Mouse (Mus musculus) limb, embryonic 11.5 days (tissue): ENCODE measurements at regions not wholly inside any gene's neighbourhood (a gene's known extent, or its start where the extent isn't known, plus 50 kb on each side); places are given as distances from the start of the nearest gene placed in this dataset.

Experiments used
- ATAC-seq: fragments of 200-750 bp; cut with Nextera tagmentation; 2 replicates; pipeline ENCODE4 v1.8.0; 2017; ENCODE audit warnings: low read depth; ENCODE audit not compliant: insufficient number of reproducible peaks, low FRiP score, low TSS enrichment
- DNase-seq: peaks from one replicate; pipeline ENCODE4 v3.0.0-alpha.2; 2015; ENCODE audit warnings: low spot score
- H3K27ac ChIP-seq: fragments of 300-500 bp; sonication (generic); replicated peaks from 2 replicates; pipeline ENCODE4 v1.5.1; 2014; ENCODE audit warnings: low read depth, mild to moderate bottlenecking, low read length
- H3K27me3 ChIP-seq: fragments of 300-500 bp; sonication (generic); 2 replicates; pipeline ENCODE4 v1.6.1; 2014; ENCODE audit warnings: mild to moderate bottlenecking, low read length, mixed read lengths; ENCODE audit not compliant: control insufficient read depth, insufficient read depth
- H3K36me3 ChIP-seq: fragments of 300-500 bp; sonication (generic); 2 replicates; pipeline ENCODE4 v1.6.1; 2014; ENCODE audit warnings: mild to moderate bottlenecking, low read length, moderate library complexity, mixed read lengths; ENCODE audit not compliant: control insufficient read depth, insufficient read depth
- H3K4me1 ChIP-seq: fragments of 300-500 bp; sonication (generic); 2 replicates; pipeline ENCODE4 v1.6.1; 2014; ENCODE audit warnings: low read length, mixed read lengths; ENCODE audit not compliant: control insufficient read depth, insufficient read depth
- H3K4me2 ChIP-seq: fragments of 300-500 bp; sonication (generic); 2 replicates; pipeline ENCODE4 v1.6.1; 2014; ENCODE audit warnings: low read depth, mild to moderate bottlenecking, moderate library complexity; ENCODE audit not compliant: severe bottlenecking
- H3K4me3 ChIP-seq: fragments of 300-500 bp; sonication (generic); 2 replicates; pipeline ENCODE4 v1.5.1; 2014; ENCODE audit warnings: low read depth, low read length
- H3K9ac ChIP-seq: fragments of 300-500 bp; sonication (generic); 2 replicates; pipeline ENCODE4 v1.6.1; 2014; ENCODE audit warnings: mild to moderate bottlenecking, low read length
- H3K9me3 ChIP-seq: fragments of 300-500 bp; sonication (generic); 2 replicates; pipeline ENCODE4 v1.6.1; 2016; ENCODE audit warnings: low read length; ENCODE audit not compliant: control insufficient read depth
- WGBS: fragments of 180-500 bp; shearing (Covaris S2); extraction: QIAGEN DNeasy Blood & Tissue Kit; methylation state at CpG from one replicate; pipeline ENCODE4 v1.1.7; 2014; 5-methylcytosine and 5-hydroxymethylcytosine counted together

GRCm38 (mm10) chr17:52308789-52309188 lies 293.7 kb upstream of the Kcnh8 start:
- 93% methylated on average over 5 of the region's 5 CpGs for WGBS
- H3K4me2 ChIP-seq = no peak overlapping the region
- H3K27ac ChIP-seq = no peak overlapping the region
- no peaks in the 10 kb centered on the region for H3K4me1 ChIP-seq
- DNase-seq = no peak
- no peaks in the 10 kb centered on the region for H3K36me3 ChIP-seq
- H3K4me3 ChIP-seq = no peak overlapping the region
- H3K9ac ChIP-seq = no peak overlapping the region
- ATAC-seq = no peak
- H3K9me3 ChIP-seq = no peaks in the 10 kb centered on the region
- H3K27me3 ChIP-seq = no peaks in the 10 kb centered on the region

DNA sequence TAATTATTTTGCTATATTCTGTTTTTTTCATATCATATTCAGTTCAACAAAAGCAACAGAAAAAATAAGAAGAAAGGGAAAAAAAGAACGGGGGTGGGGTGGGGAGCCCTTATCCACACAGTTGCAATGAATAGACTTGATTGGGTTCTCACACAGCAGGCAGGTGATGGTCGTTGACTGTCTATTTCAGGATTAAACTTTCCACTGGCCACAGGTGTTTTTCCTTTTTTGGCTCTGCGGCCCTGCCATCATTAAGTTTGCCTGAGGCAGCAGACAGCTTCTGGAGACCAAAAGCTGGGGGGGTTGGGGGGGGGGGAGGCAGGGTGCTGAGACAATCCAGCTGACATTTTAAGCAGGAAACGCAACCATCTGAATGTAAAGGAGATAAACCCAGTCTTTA lies 298.4 kb upstream of the Kcnh8 start:
- Histone ChIP-seq H3K27ac (no peak overlapping the region), H3K9me3 (no peaks in the 10 kb centered on the region), H3K4me3 (no peak overlapping the region), H3K4me1 (no peaks in the 10 kb centered on the region), H3K4me2 (no peak overlapping the region), H3K36me3 (no peaks in the 10 kb centered on the region), H3K9ac (no peak overlapping the region), H3K27me3 (no peaks in the 10 kb centered on the region)
- DNase-seq = peak; percentile 4
- 77% methylated on average over 4 of the region's 4 CpGs for WGBS
- ATAC-seq = no peak

DNA sequence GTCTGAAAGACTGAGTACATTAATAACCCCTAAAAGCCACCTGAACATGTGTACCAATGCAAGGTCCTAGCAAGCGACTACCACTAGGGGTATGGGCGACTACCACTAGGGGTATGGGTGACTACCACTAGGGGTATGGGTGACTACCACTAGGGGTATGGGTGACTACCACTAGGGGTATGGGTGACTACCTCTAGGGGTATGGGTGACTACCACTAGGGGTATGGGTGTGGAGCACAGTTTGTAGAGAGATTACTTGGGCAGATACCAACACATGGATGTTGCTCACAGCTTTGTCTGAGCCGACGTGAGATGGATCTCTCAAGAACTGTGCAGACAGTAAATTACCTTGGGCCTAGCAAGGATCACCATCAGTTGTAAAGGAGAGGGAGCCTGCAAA lies 299.2 kb upstream of the Kcnh8 start:
- Histone ChIP-seq H3K9me3 (no peaks in the 10 kb centered on the region), H3K27me3 (no peaks in the 10 kb centered on the region), H3K4me2 (no peak overlapping the region), H3K4me3 (no peak overlapping the region), H3K4me1 (no peaks in the 10 kb centered on the region), H3K27ac (no peak overlapping the region), H3K36me3 (no peaks in the 10 kb centered on the region), H3K9ac (no peak overlapping the region)
- DNase-seq (no peak), ATAC-seq (no peak)
- WGBS = 89% methylated on average over 4 of the region's 4 CpGs

- ATAC-seq (no peak), DNase-seq (no peak)
- Histone ChIP-seq H3K4me3 (no peak overlapping the region), H3K9me3 (no peaks in the 10 kb centered on the region), H3K27ac (no peak overlapping the region), H3K4me1 (no peaks in the 10 kb centered on the region), H3K36me3 (no peaks in the 10 kb centered on the region), H3K9ac (no peak overlapping the region), H3K4me2 (no peak overlapping the region), H3K27me3 (no peaks in the 10 kb centered on the region)
- 88% methylated on average over 4 of the region's 4 CpGs for WGBS
These were observed 302.7 kb upstream of the Kcnh8 start for GRCm38 (mm10) chr17:52299769-52300168.

GRCm38 (mm10) chr17:52285392-52285791 lies 317.1 kb upstream of the Kcnh8 start:
- H3K4me2 ChIP-seq = no peak overlapping the region
- no peaks in the 10 kb centered on the region for H3K9me3 ChIP-seq
- no peak for ATAC-seq
- no peaks in the 10 kb centered on the region for H3K36me3 ChIP-seq
- H3K27me3 ChIP-seq = no peaks in the 10 kb centered on the region
- WGBS = 83% methylated on average over 2 of the region's 2 CpGs
- H3K27ac ChIP-seq = no peak overlapping the region
- no peaks in the 10 kb centered on the region for H3K4me1 ChIP-seq
- H3K9ac ChIP-seq = no peak overlapping the region
- no peak for DNase-seq
- no peak overlapping the region for H3K4me3 ChIP-seq

- Histone ChIP-seq H3K9ac (no peak overlapping the region), H3K27ac (no peak overlapping the region), H3K4me3 (no peak overlapping the region), H3K4me1 (no peaks in the 10 kb centered on the region), H3K9me3 (no peaks in the 10 kb centered on the region), H3K4me2 (no peak overlapping the region), H3K36me3 (no peaks in the 10 kb centered on the region), H3K27me3 (no peaks in the 10 kb centered on the region)
- 70% methylated on average over 3 of the region's 3 CpGs for WGBS
- DNase-seq (no peak), ATAC-seq (no peak)
These were observed 320.2 kb upstream of the Kcnh8 start for GRCm38 (mm10) chr17:52282264-52282663.

DNA sequence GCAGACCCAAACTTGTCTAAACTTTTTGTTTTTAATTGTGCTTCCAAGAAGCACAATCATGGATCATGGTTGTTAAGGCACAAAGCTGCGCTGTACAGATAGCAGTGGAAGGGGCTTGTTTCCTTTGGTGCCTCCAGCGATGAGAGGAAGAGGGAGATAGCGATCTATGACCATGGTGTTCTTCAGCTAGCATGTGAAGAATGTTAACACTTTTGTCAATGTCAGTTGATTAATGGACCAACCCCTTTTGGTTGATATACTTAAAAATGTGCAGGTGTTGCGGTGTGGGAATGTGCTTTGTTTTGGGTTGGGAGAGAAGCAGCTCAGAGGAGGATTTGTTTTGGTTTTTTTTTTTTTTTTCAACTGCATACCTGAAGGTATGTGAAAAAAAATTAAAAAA lies 324.0 kb upstream of the Kcnh8 start:
- DNase-seq = no peak
- no peaks in the 10 kb centered on the region for H3K27me3 ChIP-seq

DNA sequence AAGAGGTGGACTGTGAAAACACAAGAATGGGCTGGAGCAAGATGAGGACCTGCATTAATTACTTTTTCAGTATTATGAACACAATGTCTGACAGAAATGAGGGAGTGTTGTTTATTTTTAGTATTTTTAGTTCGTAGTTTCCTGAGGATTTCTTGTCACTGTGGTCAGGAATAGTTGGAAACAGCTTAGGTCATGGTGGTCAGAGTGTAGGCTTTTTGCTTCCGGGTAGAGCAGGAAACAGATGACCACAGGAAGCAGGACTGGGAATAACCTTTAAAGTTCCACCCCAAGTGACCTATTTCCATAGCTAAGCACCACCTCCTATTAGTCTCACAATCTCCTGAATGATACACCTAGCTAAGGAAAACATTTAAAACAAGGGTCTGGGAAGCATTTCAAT lies 333.7 kb upstream of the Kcnh8 start:
- H3K4me2 ChIP-seq = no peak overlapping the region
- H3K36me3 ChIP-seq = no peaks in the 10 kb centered on the region
- no peak overlapping the region for H3K9ac ChIP-seq
- H3K4me3 ChIP-seq = no peak overlapping the region
- DNase-seq = no peak
- no peaks in the 10 kb centered on the region for H3K27me3 ChIP-seq
- no peaks in the 10 kb centered on the region for H3K4me1 ChIP-seq
- no peaks in the 10 kb centered on the region for H3K9me3 ChIP-seq
- 82% methylated on average over 2 of the region's 2 CpGs for WGBS
- no peak for ATAC-seq
- H3K27ac ChIP-seq = no peak overlapping the region

More for the DNA sequence above, 324.0 kb upstream of the Kcnh8 start:
- H3K9me3 ChIP-seq = no peaks in the 10 kb centered on the region
- no peak overlapping the region for H3K4me3 ChIP-seq
- no peak for ATAC-seq
- H3K4me1 ChIP-seq = no peaks in the 10 kb centered on the region
- no peak overlapping the region for H3K9ac ChIP-seq
- no peak overlapping the region for H3K27ac ChIP-seq
- WGBS = 82% methylated on average over 4 of the region's 4 CpGs
- no peaks in the 10 kb centered on the region for H3K36me3 ChIP-seq
- no peak overlapping the region for H3K4me2 ChIP-seq

DNA sequence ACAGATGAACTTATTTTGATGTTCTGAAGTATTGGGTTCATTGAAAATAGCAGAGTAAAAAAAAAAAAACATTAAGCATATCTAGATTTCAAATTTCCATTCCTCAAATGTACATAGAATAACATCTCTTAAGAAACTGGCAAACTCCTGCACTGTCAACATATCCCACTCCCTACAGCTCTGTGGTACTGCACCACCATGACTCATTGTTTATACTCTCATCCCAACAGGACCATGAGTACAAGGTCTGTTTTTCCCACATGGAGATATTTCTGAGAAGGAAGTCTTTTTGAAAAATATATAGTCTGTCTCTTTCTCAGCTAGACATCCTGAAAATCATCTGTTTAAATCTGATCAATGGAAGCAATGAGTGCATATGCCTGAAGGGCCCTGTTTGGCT lies 351.2 kb upstream of the Kcnh8 start:
- Histone ChIP-seq H3K4me2 (no peak overlapping the region), H3K9me3 (no peaks in the 10 kb centered on the region), H3K9ac (no peak overlapping the region), H3K27me3 (no peaks in the 10 kb centered on the region), H3K27ac (no peak overlapping the region), H3K4me3 (no peak overlapping the region), H3K36me3 (no peaks in the 10 kb centered on the region), H3K4me1 (no peaks in the 10 kb centered on the region)
- ATAC-seq (no peak), DNase-seq (no peak)
